Mouse (Mus musculus) MEL (cell line): ENCODE data around the gene Brca2. TPM values are rescaled to one million over a fixed set of nuclear protein-coding genes. Genes with fewer than 3 reads are reported as not detected.

ENCODE experiments used
- DNase-seq: peaks from one replicate; pipeline ENCODE4 v3.0.0; 2011; ENCODE audit warnings: low read depth, low spot score
- H3K27ac ChIP-seq: 2 replicates; pipeline ENCODE4 v1.5.1; 2012; ENCODE audit warnings: low read depth, mild to moderate bottlenecking, control low read depth, low read length, moderate library complexity; ENCODE audit not compliant: control insufficient read depth
- H3K27me3 ChIP-seq, 2 experiments: fragments of 150-350 bp in 1 of 2; sonication (generic) in 1 of 2; 2 replicates each; pipeline ENCODE4 v1.6.1; 2012; ENCODE audit warnings: low read length in 2 of 2, mild to moderate bottlenecking in 2 of 2, improper control_type of control experiment in 1 of 2, moderate library complexity in 1 of 2; ENCODE audit not compliant: insufficient read depth in 2 of 2, control insufficient read depth in 1 of 2
- H3K36me3 ChIP-seq, 2 experiments: 2 replicates each; pipeline ENCODE4 v1.6.1; 2012 to 2014; ENCODE audit warnings: low read length in 2 of 2, improper control_type of control experiment in 1 of 2, inconsistent platforms in 1 of 2, mild to moderate bottlenecking in 1 of 2; ENCODE audit not compliant: insufficient read depth in 2 of 2, control insufficient read depth in 1 of 2
- H3K4me1 ChIP-seq, 2 experiments: fragments of 150-350 bp in 1 of 2; sonication (generic) in 1 of 2; 2 replicates each; pipeline ENCODE4 v1.6.1; 2012; ENCODE audit warnings: low read length in 2 of 2, improper control_type of control experiment in 1 of 2, mild to moderate bottlenecking in 1 of 2; ENCODE audit not compliant: insufficient read depth in 2 of 2, control insufficient read depth in 1 of 2
- H3K4me3 ChIP-seq, 2 experiments: fragments of 150-350 bp in 1 of 2; sonication (generic) in 1 of 2; 2 replicates each; pipeline ENCODE4 v1.5.1; 2012; ENCODE audit warnings: low read depth in 2 of 2, low read length in 2 of 2, mild to moderate bottlenecking in 2 of 2, moderate library complexity in 2 of 2, control low read depth in 1 of 2, improper control_type of control experiment in 1 of 2; ENCODE audit not compliant: control insufficient read depth in 1 of 2, insufficient read depth in 1 of 2
- H3K79me2 ChIP-seq: 2 replicates; pipeline ENCODE4 v1.6.1; 2012; ENCODE audit warnings: mild to moderate bottlenecking, low read length, moderate library complexity; ENCODE audit not compliant: control insufficient read depth, poor library complexity, insufficient read depth
- H3K9ac ChIP-seq: 2 replicates; pipeline ENCODE4 v1.6.1; 2012; ENCODE audit warnings: low read depth, mild to moderate bottlenecking, control low read depth, low read length, moderate library complexity; ENCODE audit not compliant: control insufficient read depth, poor library complexity, severe bottlenecking
- H3K9me3 ChIP-seq: fragments of 150-350 bp; sonication (generic); replicated peaks from 2 replicates; pipeline ENCODE4 v1.6.1; 2012; ENCODE audit warnings: mild to moderate bottlenecking, low read length, improper control_type of control experiment, moderate library complexity; ENCODE audit not compliant: insufficient read depth
- CHD1 ChIP-seq: IDR thresholded peaks from 2 replicates; pipeline ENCODE4 v1.6.1; 2012; ENCODE audit warnings: low read depth, mild to moderate bottlenecking, inconsistent platforms, low read length, improper control_type of control experiment
- CHD2 ChIP-seq: IDR thresholded peaks from 2 replicates; pipeline ENCODE4 v1.6.1; 2011; ENCODE audit warnings: low read length, improper control_type of control experiment
- CTCF ChIP-seq, 3 experiments: IDR thresholded peaks in 2 of 3; conservative IDR thresholded peaks in 1 of 3; 2 replicates each; pipeline ENCODE4 v1.5.1; 2011 to 2012; ENCODE audit warnings: low read length in 3 of 3, low read depth in 2 of 3, mild to moderate bottlenecking in 2 of 3, improper control_type of control experiment in 1 of 3, inconsistent platforms in 1 of 3, mixed read lengths in 1 of 3, moderate library complexity in 1 of 3; ENCODE audit not compliant: control insufficient read depth in 1 of 3, insufficient read depth in 1 of 3, poor library complexity in 1 of 3, severe bottlenecking in 1 of 3
- E2F4 ChIP-seq: IDR thresholded peaks from 2 replicates; pipeline ENCODE4 v1.6.1; 2011; ENCODE audit warnings: low read depth, low read length, improper control_type of control experiment, borderline replicate concordance
- ELF1 ChIP-seq: IDR thresholded peaks from 2 replicates; pipeline ENCODE4 v1.6.1; 2014; ENCODE audit warnings: low read depth, mild to moderate bottlenecking, inconsistent platforms, low read length, improper control_type of control experiment, moderate library complexity
- EP300 ChIP-seq, 2 experiments: IDR thresholded peaks; 2 replicates each; pipeline ENCODE4 v1.6.1; 2011; ENCODE audit warnings: improper control_type of control experiment in 2 of 2, low read length in 2 of 2, low read depth in 1 of 2, mild to moderate bottlenecking in 1 of 2
- JUND ChIP-seq: IDR thresholded peaks from 2 replicates; pipeline ENCODE4 v1.6.1; 2011; ENCODE audit warnings: low read depth, mild to moderate bottlenecking, improper control_type of control experiment, low read length
- MYB ChIP-seq: IDR thresholded peaks from 2 replicates; pipeline ENCODE4 v1.6.1; 2011; ENCODE audit warnings: mild to moderate bottlenecking, low read depth, low read length, improper control_type of control experiment
- MYC ChIP-seq: IDR thresholded peaks from 2 replicates; pipeline ENCODE4 v1.6.1; 2011; ENCODE audit warnings: low read depth, mild to moderate bottlenecking, low read length, improper control_type of control experiment, moderate library complexity
- NRF1 ChIP-seq: IDR thresholded peaks from 2 replicates; pipeline ENCODE4 v1.6.1; 2014; ENCODE audit warnings: low read depth, mild to moderate bottlenecking, inconsistent platforms, low read length, improper control_type of control experiment, moderate library complexity; ENCODE audit not compliant: poor library complexity, insufficient read depth, severe bottlenecking
- POLR2A ChIP-seq, 2 experiments: IDR thresholded peaks; 2 replicates each; pipeline ENCODE4 v1.6.1; 2011 to 2012; ENCODE audit warnings: low read length in 2 of 2, mild to moderate bottlenecking in 2 of 2, control low read depth in 1 of 2, improper control_type of control experiment in 1 of 2, low read depth in 1 of 2, moderate library complexity in 1 of 2; ENCODE audit not compliant: control insufficient read depth in 1 of 2, insufficient read depth in 1 of 2, poor library complexity in 1 of 2
- SIN3A ChIP-seq: IDR thresholded peaks from 2 replicates; pipeline ENCODE4 v1.6.1; 2012; ENCODE audit warnings: low read length, improper control_type of control experiment, inconsistent platforms
- SMC3 ChIP-seq: IDR thresholded peaks from 2 replicates; pipeline ENCODE4 v1.6.1; 2011; ENCODE audit warnings: low read depth, low read length, improper control_type of control experiment
- TCF12 ChIP-seq: IDR thresholded peaks from 2 replicates; pipeline ENCODE4 v1.6.1; 2014; ENCODE audit warnings: low read depth, mild to moderate bottlenecking, inconsistent platforms, low read length, improper control_type of control experiment, moderate library complexity
- ZC3H11A ChIP-seq: IDR thresholded peaks from 2 replicates; pipeline ENCODE4 v1.6.1; 2012; ENCODE audit warnings: low read depth, mild to moderate bottlenecking, inconsistent platforms, low read length, improper control_type of control experiment
- ZKSCAN1 ChIP-seq: IDR thresholded peaks from 2 replicates; pipeline ENCODE4 v1.6.1; 2012; ENCODE audit warnings: low read depth, mild to moderate bottlenecking, inconsistent platforms, low read length, improper control_type of control experiment, moderate library complexity
- ZMIZ1 ChIP-seq: IDR thresholded peaks from 2 replicates; pipeline ENCODE4 v1.6.1; 2012; ENCODE audit warnings: low read depth, mild to moderate bottlenecking, inconsistent platforms, low read length, improper control_type of control experiment, moderate library complexity
- ZNF384 ChIP-seq: IDR thresholded peaks from 2 replicates; pipeline ENCODE4 v1.6.1; 2012; ENCODE audit warnings: low read depth, mild to moderate bottlenecking, inconsistent platforms, low read length, improper control_type of control experiment
- polyA plus RNA-seq, 2 experiments: library from polyadenylated mRNA; stranded (reverse) in 1 of 2; unstranded in 1 of 2; fragments of >175 nt in 1 of 2; fragments of >200 nt in 1 of 2; gene quantifications; 2 replicates each; pipeline versions ENCODE4 v1.2.1 to v1.2.4; 2012; ENCODE audit warnings: low replicate concordance in 2 of 2, low read depth in 1 of 2; ENCODE audit not compliant: insufficient read length in 2 of 2, insufficient read depth in 1 of 2, missing spikeins in 1 of 2
- total RNA-seq: library from RNA; depleted of rRNA; stranded (reverse); fragments of 300-350 nt; gene quantifications from 2 replicates; pipeline ENCODE4 v1.2.3, GENCODE M21; 2012

The Brca2 gene
- total and polyA plus RNA-seq, 3 experiments = 29.8 to 239 (median 53.4) TPM

- Histone ChIP-seq H3K9me3 (no peaks in the 10 kb centered on the region), H3K9ac (no peak overlapping the region), H3K27me3 (no peaks in the 10 kb centered on the region)
- no peak for DNase-seq
- TF ChIP-seq JUND (no peak), E2F4 (no peak), CHD2 (no peak), MYC (no peak), TCF12 (no peak), SIN3A (no peak), ZNF384 (no peak), ZKSCAN1 (no peak), CHD1 (no peak), SMC3 (no peak), CTCF (IDR thresholded peaks at IDR 0.05 in 2 of 3, conservative IDR thresholded peaks at IDR 0.05 in 1 of 3; ENCODE audit: control insufficient read depth in 1 of 3, insufficient read depth in 1 of 3, low read depth in 2 of 3, low read length in 3 of 3, poor library complexity in 1 of 3, severe bottlenecking in 1 of 3) (no peak), NRF1 (no peak), ZC3H11A (no peak), MYB (no peak), POLR2A (IDR thresholded peaks at IDR 0.05; ENCODE audit: control insufficient read depth in 1 of 2, insufficient read depth in 1 of 2, low read depth in 1 of 2, low read length in 2 of 2, poor library complexity in 1 of 2) (no peak), ZMIZ1 (no peak), EP300 (IDR thresholded peaks at IDR 0.05; ENCODE audit: low read depth in 1 of 2, low read length in 2 of 2) (no peak), ELF1 (no peak)
- TF ChIP-seq, all 39 proteins: peak for 0
- Histone ChIP-seq H3K27ac (no peak overlapping the region), H3K4me1 (peaks cover 16 to 24% of the 10 kb centered on the region in 2 experiments), H3K4me3 (no peak overlapping the region), H3K36me3 (peaks cover 4 to 20% of the 10 kb centered on the region in 2 experiments; a peak in 3 of 4 replicates), H3K79me2 (no peaks in the 10 kb centered on the region)
Observed at GRCm38 (mm10) chr5:150574885-150575284, 52.5 kb downstream of the Brca2 start.

DNA sequence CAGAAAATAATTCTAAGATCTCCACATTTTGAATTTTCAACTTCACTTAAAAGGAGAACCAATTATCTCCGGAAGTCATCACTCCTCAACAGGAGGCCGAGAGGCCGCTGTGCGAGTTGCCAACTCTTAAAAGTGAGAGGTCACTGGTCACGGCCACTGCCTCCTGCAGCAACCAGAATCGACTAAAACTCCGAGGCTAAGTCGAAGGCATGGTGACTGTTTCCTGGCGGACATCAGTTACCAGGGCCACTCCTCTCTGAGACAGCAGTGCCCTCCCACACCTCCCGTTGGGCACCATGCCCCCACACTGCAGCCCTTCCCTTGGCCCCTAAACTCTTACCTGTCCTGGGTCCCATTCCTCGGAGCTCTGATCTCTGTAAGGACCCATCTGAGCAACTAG is 54.4 kb downstream of the Brca2 start:
- peaks cover 18 to 27% of the 10 kb centered on the region in 2 experiments for H3K4me1 ChIP-seq
- no peak overlapping the region for H3K4me3 ChIP-seq
- no peaks in the 10 kb centered on the region for H3K79me2 ChIP-seq
- no peak for DNase-seq
- no peaks in the 10 kb centered on the region for H3K27me3 ChIP-seq
- TF ChIP-seq ELF1 = no peak
- peaks cover 2 to 20% of the 10 kb centered on the region in 2 experiments; a peak in 2 of 4 replicates for H3K36me3 ChIP-seq
- H3K27ac ChIP-seq = no peak overlapping the region
- H3K9me3 ChIP-seq = no peaks in the 10 kb centered on the region
- H3K9ac ChIP-seq = no peak overlapping the region
